Mouse (Mus musculus) CD8-positive naive resting alpha-beta T cell, adult 2 months (primary cell): ENCODE measurements at regions not wholly inside any gene's neighbourhood (a gene's known extent, or its start where the extent isn't known, plus 50 kb on each side); places are given as distances from the start of the nearest gene placed in this dataset.
A peak's percentile ranks its signal among the peaks of the same experiment; 100 is the strongest.

Source experiments
- DNase-seq, 2 experiments: peaks; one replicate each; pipeline ENCODE4 v3.0.0; 2022; ENCODE audit warnings: low read depth in 2 of 2, low spot score in 2 of 2

- no peak for DNase-seq
Observed at GRCm38 (mm10) chr10:119395048-119395447, 58.6 kb upstream of the Grip1 start.

DNA sequence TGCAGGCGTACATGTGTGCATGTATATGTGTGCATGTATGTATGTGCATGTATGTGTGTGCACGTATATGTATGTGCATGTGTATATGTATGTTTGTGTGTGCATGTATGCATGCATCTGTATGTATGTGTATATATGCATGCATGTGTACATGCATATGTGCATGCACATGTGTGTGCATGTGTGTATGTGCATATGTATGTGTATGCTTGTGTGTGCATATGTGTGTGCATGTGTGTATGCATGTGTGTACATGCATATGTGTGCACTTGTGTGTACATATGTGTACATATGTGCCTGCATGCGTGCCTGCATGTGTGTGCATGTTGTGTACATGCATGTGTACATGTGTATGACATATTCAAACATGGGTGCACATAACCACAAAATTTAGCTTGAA, 65.7 kb upstream of the Grip1 start:
- no peak for DNase-seq

GRCm38 (mm10) chr10:119382257-119382656, 71.4 kb upstream of the Grip1 start:
- peak; percentile 37 to 62 for DNase-seq

DNA sequence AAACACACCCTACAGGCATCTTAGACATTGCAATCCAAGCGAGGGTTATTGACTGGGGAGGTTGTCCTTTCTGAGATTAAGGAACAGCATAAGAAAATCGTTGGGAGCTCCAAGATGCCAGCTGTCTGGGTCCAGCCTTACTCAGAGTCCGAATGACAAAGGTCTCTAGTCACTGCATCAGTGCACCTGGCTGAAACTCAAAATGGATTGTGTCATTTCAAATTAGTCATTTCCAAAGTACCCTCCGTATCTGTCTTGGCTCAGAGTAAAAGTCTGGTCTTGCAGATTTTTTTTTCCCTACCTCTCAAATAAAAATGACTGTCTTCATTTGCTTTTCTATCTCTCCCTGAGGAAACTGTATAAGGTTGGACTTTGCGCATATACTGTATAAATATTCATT, 85.1 kb upstream of the Grip1 start:
- DNase-seq: no peak

- peak in 1 of 2 experiments; percentile 30 for DNase-seq
Observed at GRCm38 (mm10) chr10:119363616-119364015, 90.0 kb upstream of the Grip1 start.

DNA sequence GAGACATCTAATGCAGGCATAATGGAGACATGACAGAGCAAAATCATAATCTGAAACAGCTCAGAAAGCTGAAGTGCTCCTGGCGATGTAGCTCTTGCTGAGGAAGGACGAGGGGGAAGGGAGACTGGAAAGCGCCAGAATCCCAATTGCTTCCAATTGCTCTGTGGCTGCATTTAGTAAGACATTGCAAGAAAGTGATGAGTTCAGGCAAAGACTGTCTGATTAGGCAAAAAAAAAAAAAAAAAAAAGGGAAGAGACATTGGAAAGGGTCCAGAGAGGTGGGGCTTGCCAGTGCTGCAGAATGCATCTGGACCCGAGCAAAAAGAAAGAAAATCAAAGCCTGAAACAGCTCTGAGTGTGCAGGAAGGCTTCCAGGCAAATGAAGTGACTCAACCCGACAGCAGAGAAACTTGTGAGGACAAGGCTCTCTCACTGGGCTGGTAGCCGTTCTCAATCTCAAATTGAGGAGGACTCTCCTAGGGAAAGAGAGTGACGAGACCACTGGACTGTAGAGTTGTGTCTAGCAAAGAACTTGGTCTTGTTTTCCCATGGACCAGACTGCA, 94.8 kb upstream of the Grip1 start:
- no peak for DNase-seq

- no peak for DNase-seq
Observed at GRCm38 (mm10) chr10:119342317-119343114, 102.7 kb upstream of the Cand1 start.

- DNase-seq: no peak
Observed at GRCm38 (mm10) chr10:119340323-119340722, 100.5 kb upstream of the Cand1 start.

DNA sequence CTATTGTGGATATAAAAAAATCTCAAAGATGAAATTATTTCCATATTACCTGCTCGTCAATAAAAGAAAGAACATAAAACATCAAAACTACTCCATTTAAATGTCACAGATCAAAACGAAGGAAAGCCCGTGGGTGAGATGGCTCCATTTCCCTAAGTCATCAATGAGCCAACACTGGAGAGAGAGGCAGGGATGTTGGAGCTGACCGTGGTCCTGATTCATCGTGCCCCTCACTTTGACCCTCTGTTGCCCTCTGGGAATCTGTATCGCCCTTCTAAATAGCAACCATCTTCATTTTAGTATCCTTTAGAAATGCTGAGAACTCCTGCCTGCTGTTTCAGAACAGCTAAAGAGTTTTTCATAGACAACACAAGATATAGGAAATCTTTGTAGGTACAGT, 87.1 kb upstream of the Cand1 start:
- DNase-seq: no peak

DNA sequence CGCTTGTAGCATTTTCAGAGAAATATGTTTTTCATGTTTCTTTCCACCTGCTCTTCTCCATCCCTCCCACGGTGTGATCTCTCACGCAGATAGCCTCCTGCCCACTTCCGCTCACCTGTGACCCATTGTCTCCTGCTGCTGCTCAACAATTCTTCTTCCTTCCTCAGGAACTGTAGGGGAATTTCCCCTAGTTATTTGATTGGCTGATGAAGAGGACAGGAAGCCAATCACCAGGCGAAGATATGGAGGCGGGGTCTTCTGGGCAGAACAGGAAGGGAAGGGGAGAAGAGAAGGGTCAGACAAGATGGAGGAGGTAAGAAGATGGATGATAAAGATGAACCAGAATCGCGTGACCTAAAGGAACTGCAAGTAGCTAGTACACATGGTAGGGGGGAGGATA, 80.1 kb upstream of the Cand1 start:
- DNase-seq: no peak

GRCm38 (mm10) chr10:119318416-119318815, 78.6 kb upstream of the Cand1 start:
- DNase-seq: no peak

DNA sequence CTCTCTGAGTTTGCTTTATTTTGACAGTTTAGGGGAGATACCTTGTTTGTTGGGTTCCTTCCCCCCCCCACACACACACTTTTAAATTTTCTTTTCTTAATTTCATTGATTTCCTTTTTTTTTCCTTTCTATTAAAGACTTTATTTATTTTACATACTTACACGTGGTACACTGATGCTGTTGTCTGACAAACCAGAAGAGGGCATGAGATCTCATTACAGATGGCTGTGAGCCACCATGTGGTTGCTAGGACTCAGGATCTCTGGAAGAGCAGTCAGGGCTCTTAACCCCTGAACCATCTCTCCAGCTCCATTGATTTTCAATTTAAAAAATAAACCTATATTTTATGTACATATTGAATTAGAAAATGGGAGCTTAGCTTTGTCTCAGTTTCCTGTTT, 71.7 kb upstream of the Cand1 start:
- no peak for DNase-seq

DNA sequence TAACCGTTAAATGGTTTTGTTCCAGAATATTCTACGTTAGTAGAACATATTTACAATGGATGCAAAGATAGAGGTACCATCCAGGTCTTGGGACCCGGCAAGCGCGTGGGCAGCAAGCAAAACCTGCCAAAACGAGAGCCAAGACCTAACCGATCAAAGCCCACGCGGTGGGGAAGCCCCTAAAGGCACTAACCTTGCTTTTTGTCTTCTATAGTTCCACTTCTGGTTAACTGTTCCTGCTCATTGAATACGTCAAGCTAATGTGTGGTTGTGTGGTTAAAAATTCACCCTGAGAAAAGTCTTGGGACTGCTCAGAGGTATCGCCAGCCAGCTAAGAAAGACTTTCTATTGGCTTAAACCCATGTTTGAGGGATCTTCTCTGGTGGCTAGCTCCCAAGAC, 55.9 kb upstream of the Cand1 start:
- no peak for DNase-seq

GRCm38 (mm10) chr10:119294454-119295149, 54.7 kb upstream of the Cand1 start:
- peak; percentile 6 to 41 for DNase-seq

- DNase-seq: no peak
Observed at GRCm38 (mm10) chr10:119293372-119293771, 53.5 kb upstream of the Cand1 start.
